Mouse (Mus musculus): Measurements from ENCODE around the gene Sln. TPM values are rescaled to one million over a fixed set of nuclear protein-coding genes. Genes with fewer than 3 reads are reported as not detected.

The Sln gene
- polyA plus RNA-seq, 1 experiment from 2014 or later, result 1.6 TPM

Other genes with a start within 250 kb of the Sln start
- 106 and 118 TPM in 2 replicates for gene Acat1, start 239.8 kb upstream of the Sln start, polyA plus RNA-seq (2015; fragmentation: Nextera tagmentation; extraction: Ambion mirVana)
- gene Cul5, start 180.2 kb upstream of the Sln start, polyA plus RNA-seq (2015; fragmentation: Nextera tagmentation; extraction: Ambion mirVana), result 32.7 and 33.7 TPM in 2 replicates
- 0.53 and 0.59 TPM in 2 replicates for gene Rab39, start 143.9 kb upstream of the Sln start, polyA plus RNA-seq (2015; fragmentation: Nextera tagmentation; extraction: Ambion mirVana)
- gene Slc35f2, start 78.6 kb upstream of the Sln start, polyA plus RNA-seq (2015; fragmentation: Nextera tagmentation; extraction: Ambion mirVana), result 7.9 and 8.4 TPM in 2 replicates
- 0.30 and 0.32 TPM in 2 replicates for gene Elmod1, start 125.1 kb downstream of the Sln start, polyA plus RNA-seq (2015; fragmentation: Nextera tagmentation; extraction: Ambion mirVana)
- gene Tnfaip8l3, start 218.2 kb downstream of the Sln start, polyA plus RNA-seq (2015; fragmentation: Nextera tagmentation; extraction: Ambion mirVana), result 0.21 and 0.35 TPM in 2 replicates